Mouse (Mus musculus) liver, embryonic 16.5 days (tissue): ENCODE data around the gene Midn. TPM values are rescaled to one million over a fixed set of nuclear protein-coding genes. Genes with fewer than 3 reads are reported as not detected.

ENCODE experiments used
- ATAC-seq: fragments of 200-750 bp; cut with Nextera tagmentation; 2 replicates; pipeline ENCODE4 v1.8.0; 2017; ENCODE audit warnings: low read depth, mild to moderate bottlenecking, moderate number of reproducible peaks, moderate library complexity
- H3K27ac ChIP-seq: fragments of 300-500 bp; sonication (generic); 2 replicates; pipeline ENCODE4 v1.5.1; 2014; ENCODE audit warnings: mild to moderate bottlenecking, low read length
- H3K27me3 ChIP-seq: fragments of 300-500 bp; sonication (generic); 2 replicates; pipeline ENCODE4 v1.6.1; 2014; ENCODE audit warnings: low read depth, low read length, mixed read lengths; ENCODE audit not compliant: control insufficient read depth, insufficient read depth
- H3K36me3 ChIP-seq: fragments of 300-500 bp; sonication (generic); 2 replicates; pipeline ENCODE4 v1.6.1; 2014; ENCODE audit warnings: mild to moderate bottlenecking; ENCODE audit not compliant: control insufficient read depth, insufficient read depth
- H3K4me1 ChIP-seq: fragments of 300-500 bp; sonication (generic); 2 replicates; pipeline ENCODE4 v1.6.1; 2014; ENCODE audit warnings: low read depth, low read length, mixed read lengths; ENCODE audit not compliant: control insufficient read depth
- H3K4me2 ChIP-seq: fragments of 300-500 bp; sonication (generic); 2 replicates; pipeline ENCODE4 v1.6.1; 2014; ENCODE audit warnings: low read depth, low read length, mixed read lengths
- H3K4me3 ChIP-seq: fragments of 300-500 bp; sonication (generic); 2 replicates; pipeline ENCODE4 v1.5.1; 2014; ENCODE audit warnings: low read depth, mild to moderate bottlenecking, low read length
- H3K9ac ChIP-seq: fragments of 300-500 bp; sonication (generic); 2 replicates; pipeline ENCODE4 v1.6.1; 2014; ENCODE audit warnings: low read depth, low read length
- H3K9me3 ChIP-seq: fragments of 300-500 bp; sonication (generic); replicated peaks from 2 replicates; pipeline ENCODE4 v1.6.1; 2016; ENCODE audit warnings: low read length; ENCODE audit not compliant: control insufficient read depth
- WGBS: fragments of 180-500 bp; shearing (Covaris S2); extraction: QIAGEN DNeasy Blood & Tissue Kit; methylation state at CpG from one replicate; pipeline ENCODE4 v1.1.7; 2014; ENCODE audit not compliant: insufficient replicate concordance; 5-methylcytosine and 5-hydroxymethylcytosine counted together
- polyA plus RNA-seq: library from polyadenylated mRNA; unstranded; fragments of >200 nt; fragmentation: Nextera tagmentation; extraction: Ambion mirVana; gene quantifications from 2 replicates; pipeline ENCODE4 v1.2.1, GENCODE M21; 2015

The Midn gene
- polyA plus RNA-seq, 1 experiment from 2014 or later = 2.6 TPM

DNA sequence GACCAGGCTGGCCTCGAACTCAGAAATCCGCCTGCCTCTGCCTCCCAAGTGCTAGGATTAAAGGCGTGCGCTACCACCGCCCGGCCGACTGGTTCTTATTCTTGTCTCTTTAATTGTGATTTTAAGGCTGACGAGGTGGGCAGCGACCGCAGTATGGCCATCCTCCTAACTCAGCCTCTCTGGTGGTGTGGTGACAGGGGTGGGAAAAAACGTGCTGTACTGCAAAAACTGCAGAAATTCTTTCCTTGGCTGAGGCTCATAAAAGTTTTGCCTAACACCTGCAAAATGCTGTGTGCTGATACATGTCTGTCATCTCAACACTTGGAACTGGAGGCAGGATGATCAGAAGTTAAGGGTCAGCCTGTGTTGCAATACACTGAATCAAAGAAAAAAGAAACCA, 25.3 kb downstream of the Midn start:
- Histone ChIP-seq H3K4me3 (peak overlapping the region; percentile 84), H3K4me1 (peaks cover 30% of the 10 kb centered on the region), H3K9ac (peak overlapping the region; percentile 72), H3K9me3 (no peaks in the 10 kb centered on the region; the same call in 1 of the 2 replicates), H3K27me3 (peaks cover 8% of the 10 kb centered on the region), H3K36me3 (peaks cover 26% of the 10 kb centered on the region), H3K27ac (peak overlapping the region; percentile 90), H3K4me2 (peak overlapping the region; percentile 83)
- ATAC-seq = no peak
- 2% methylated on average over 11 of the region's 11 CpGs for WGBS

DNA sequence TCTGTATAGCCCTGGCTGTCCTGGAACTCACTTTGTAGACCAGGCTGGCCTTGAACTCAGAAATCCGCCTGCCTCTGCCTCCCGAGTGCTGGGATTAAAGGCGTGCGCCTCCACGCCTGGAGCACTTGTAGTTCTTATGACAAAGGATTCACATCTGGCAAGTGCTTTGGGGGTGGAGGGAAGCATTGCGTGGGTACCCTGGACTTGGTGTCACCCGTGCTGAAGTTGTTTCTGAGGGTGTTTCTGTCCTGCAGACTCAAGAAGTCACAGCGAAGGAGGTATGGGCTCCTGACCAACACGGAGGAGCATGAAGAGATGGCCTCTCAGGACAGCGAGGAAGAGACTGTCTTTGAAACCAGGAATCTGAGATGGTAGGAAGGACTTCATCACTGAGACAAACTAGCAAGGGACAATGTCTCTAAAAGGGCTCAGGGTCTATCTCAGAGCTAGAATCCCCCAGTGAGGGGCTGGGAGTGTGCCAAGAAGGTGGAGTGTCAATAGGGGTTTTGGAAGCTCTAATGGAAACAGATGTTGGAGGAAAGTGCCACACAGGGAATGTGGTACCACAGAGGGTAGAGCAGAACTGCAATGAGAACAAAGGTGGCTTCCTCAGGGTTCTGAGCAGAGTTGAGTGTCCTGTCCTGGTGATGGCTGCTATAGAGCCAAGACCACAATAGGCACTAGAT, 26.0 kb downstream of the Midn start:
- Histone ChIP-seq H3K4me3 (no peak overlapping the region), H3K9ac (no peak overlapping the region), H3K27ac (no peak overlapping the region; the same call in 1 of the 2 replicates), H3K4me1 (peaks cover 23% of the 10 kb centered on the region), H3K27me3 (peaks cover 15% of the 10 kb centered on the region), H3K4me2 (no peak overlapping the region), H3K36me3 (peaks cover 26% of the 10 kb centered on the region), H3K9me3 (no peaks in the 10 kb centered on the region; the same call in 1 of the 2 replicates)
- no peak for ATAC-seq
- WGBS = 76% methylated on average over 10 of the region's 10 CpGs

DNA sequence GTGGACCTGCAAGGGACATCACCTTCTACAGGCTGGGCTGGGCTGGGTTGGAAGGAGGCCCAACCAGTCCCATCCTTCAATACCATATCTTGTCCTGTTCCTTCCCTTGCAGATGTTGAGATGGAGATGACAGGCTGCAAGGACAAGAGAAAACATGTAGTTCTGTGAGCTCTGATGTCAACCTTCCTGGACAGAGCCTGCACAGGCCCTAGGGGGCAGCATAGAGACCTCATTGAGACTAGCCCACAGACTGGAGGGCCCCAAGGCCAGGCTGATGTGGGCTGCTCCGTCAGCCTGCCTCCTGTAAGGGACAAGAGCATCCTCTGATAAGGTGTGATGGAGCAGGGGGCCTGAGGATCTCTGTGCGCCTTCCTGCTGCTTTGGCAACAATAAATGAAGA, 26.6 kb downstream of the Midn start:
- Histone ChIP-seq H3K27me3 (peaks cover 21% of the 10 kb centered on the region), H3K27ac (no peak overlapping the region)
- WGBS = 29% methylated on average over 2 of the region's 2 CpGs

DNA sequence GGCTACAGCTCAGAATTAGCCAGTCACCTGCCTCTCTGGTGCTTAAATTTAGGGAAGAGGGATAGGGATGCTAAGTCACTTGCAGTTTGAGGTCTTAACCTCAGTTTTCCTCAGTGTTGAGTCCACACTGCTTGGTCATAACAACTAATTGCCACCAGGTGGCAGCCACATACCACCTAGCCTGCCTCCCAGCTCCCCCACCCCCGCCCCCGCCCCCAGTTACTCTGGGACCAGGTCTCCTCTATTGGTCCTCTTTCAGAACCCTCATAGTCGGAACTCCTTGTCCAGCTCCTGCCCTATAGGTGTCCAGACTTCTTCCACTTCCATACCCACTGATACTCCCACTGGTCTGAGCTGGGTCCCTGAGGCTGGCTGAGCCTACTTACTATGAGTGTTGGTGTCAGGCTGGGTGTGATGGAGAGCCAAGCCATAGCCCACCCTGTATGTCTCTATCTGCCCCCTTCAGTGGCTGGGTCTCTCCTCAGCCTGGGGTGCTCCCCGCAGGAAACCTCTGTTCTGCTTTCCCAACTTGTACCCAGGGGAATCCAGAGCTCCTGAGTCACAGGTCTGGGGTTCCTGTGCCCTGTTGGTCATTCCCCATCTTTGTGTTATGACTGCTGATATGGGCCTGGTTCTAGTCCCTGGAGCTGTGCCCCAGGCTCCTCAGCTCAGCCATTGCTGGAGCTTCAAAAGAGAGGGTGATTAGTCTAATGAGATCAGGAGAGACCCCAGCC, 27.6 kb downstream of the Midn start:
- no peaks in the 10 kb centered on the region; the same call in 1 of the 2 replicates for H3K9me3 ChIP-seq
- ATAC-seq = no peak
- H3K4me3 ChIP-seq = no peak overlapping the region
- no peak overlapping the region for H3K9ac ChIP-seq
- no peak overlapping the region for H3K4me2 ChIP-seq
- H3K4me1 ChIP-seq = peaks cover 27% of the 10 kb centered on the region
- 26% methylated on average over 4 of the region's 4 CpGs for WGBS
- peaks cover 31% of the 10 kb centered on the region for H3K27me3 ChIP-seq
- peaks cover 15% of the 10 kb centered on the region for H3K36me3 ChIP-seq
- no peak overlapping the region for H3K27ac ChIP-seq

More for the DNA sequence above, 26.6 kb downstream of the Midn start:
- Histone ChIP-seq H3K36me3 (peaks cover 25% of the 10 kb centered on the region), H3K4me3 (no peak overlapping the region), H3K4me2 (no peak overlapping the region), H3K4me1 (peaks cover 25% of the 10 kb centered on the region), H3K9ac (no peak overlapping the region), H3K9me3 (no peaks in the 10 kb centered on the region; the same call in 1 of the 2 replicates)
- no peak for ATAC-seq

DNA sequence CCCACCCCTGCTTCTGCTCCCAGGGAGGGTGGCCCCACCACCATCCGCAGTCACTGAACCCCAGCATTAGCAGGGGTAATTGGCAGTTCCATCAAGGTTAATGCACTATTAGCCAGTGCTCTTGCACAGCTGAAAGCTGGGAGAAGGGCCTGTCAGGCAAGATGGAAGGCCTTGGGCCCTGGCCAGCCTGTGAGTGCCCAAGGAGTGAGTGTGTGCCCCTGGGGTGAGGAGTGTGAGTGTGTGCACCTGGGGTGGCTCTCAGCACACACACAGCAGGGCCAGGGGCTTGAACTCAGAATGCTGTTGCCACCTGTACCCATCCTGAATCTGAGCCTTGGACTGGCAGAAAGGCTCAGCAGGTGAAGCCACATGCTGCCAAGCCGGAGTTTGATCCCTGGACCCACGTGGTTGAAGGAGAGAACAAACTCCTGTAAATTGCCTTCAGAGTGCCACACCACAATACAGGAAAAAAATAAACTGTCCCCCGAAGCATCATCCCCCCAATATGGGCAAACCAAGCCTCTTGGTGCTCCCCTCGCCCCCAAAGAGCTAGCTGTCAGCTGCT, 28.3 kb downstream of the Midn start:
- H3K4me3 ChIP-seq = no peak overlapping the region
- H3K27ac ChIP-seq = no peak overlapping the region
- H3K4me2 ChIP-seq = no peak overlapping the region
- H3K9me3 ChIP-seq = no peaks in the 10 kb centered on the region; the same call in 1 of the 2 replicates
- H3K9ac ChIP-seq = no peak overlapping the region
- peaks cover 27% of the 10 kb centered on the region for H3K4me1 ChIP-seq
- peaks cover 36% of the 10 kb centered on the region for H3K27me3 ChIP-seq
- WGBS = 65% methylated on average over 5 of the region's 5 CpGs
- H3K36me3 ChIP-seq = peaks cover 9% of the 10 kb centered on the region
- ATAC-seq = no peak

DNA sequence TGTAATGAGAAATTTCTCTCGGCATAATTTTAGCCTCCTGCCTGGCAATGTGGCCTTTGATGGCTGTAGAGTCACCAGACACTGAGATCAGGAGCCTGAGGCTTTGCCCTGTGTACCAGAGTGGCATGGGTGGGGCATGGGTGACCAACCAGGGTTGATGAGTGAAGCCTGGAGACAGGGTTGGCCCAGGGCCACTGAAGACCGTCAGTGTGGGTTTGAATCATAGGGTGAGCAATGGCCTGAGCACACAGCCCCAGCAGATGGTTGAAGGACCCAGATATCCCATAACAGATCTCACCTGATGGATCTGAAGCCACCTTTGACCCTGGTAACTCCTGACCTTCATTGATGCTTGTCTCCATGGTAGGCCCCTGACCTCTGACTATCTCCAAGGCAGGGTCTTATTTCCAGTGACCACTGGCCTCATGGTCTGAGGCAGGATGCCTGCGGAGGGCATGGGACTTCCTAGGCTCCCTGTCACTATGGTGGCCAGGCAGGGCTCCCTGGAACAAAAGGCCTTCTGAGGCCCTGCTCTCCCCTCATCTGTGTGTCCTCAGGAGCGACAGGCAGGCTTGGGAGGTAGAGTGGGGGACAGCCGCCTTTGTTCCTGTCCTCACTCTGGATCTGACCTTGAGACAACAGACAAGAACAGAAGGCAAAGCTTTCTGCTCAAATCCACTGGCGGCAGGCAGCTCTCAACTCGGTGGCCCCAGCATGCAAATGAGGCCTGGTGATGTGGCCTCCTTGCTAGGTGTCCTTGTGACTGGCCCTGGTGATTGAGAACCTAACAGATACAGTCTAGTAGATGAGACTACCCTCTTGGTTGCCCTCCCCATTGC, 29.6 kb downstream of the Midn start:
- no peak overlapping the region for H3K27ac ChIP-seq
- WGBS = 64% methylated on average over 7 of the region's 7 CpGs
- no peak overlapping the region for H3K9ac ChIP-seq
- peaks cover 36% of the 10 kb centered on the region for H3K27me3 ChIP-seq
- no peak overlapping the region for H3K4me3 ChIP-seq
- no peaks in the 10 kb centered on the region for H3K9me3 ChIP-seq
- no peak overlapping the region for H3K4me2 ChIP-seq
- no peaks in the 10 kb centered on the region for H3K36me3 ChIP-seq
- ATAC-seq = no peak
- peaks cover 19% of the 10 kb centered on the region for H3K4me1 ChIP-seq

DNA sequence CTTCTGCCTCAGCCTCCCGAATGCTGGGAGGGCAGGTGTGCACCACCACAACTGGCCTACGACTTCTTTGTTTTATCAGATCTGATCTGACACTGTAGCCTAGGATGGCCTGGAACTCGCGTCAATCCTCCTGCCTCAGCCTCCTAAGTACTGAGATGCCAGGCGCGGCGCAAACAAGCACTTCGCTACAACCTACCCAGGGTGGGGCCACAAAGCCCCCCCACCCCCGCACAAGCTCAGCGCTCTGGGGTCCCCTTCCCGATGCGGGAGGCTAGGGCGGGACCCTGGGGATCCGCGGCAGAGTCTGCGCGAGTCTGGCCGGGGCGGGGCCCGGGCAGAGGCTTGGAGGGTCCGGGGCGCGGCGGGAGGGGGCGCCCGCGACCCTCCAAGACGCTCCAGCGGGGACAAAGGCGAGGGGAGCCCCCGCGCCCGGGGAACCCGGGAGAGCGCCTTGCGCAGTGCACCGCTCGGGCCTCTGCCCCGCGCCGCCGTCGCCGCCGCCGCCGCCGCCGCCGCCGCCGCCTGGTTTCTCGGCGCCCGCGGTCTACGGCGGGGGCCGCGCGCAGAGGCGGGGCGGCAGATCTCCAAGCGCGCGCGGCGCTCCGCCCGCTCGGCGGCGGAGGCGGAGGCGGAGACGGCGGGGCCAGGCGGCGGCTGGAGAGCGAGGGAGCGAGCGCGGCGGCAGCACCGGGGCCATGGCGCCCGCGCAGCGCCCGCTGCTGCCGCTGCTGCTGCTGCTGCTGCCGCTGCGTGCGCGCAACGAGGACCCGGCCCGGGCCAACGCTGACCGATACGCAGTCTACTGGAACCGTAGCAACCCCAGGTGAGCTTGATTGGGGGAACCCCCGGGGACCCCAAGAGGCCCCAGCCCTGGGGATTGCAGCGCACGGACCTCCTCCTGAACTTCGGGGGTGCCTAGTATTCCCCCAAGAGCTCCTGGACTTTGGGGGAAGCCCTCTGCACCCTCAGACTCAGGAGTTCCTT, 31.3 kb downstream of the Midn start, which contains the start of gene Efna2:
Gene Efna2 (plus strand): TSS at position 415 of the 984 bp plus-strand sequence.
- Histone ChIP-seq H3K4me2 (peak within 1 kb of the TSS; percentile 66), H3K4me3 (peak within 1 kb of the TSS; percentile 54), H3K27me3 (peaks cover 36% of the 10 kb centered on the region), H3K9me3 (no peaks in the 10 kb centered on the region), H3K36me3 (no peaks in the 10 kb centered on the region), H3K9ac (peak within 1 kb of the TSS; percentile 38; the same call in 1 of the 2 replicates), H3K27ac (no peak within 1 kb of the TSS), H3K4me1 (peaks cover 13% of the 10 kb centered on the region)
- WGBS = 2% methylated on average over 75 of the region's 106 CpGs
- ATAC-seq = 0 out of 2 replicates have a peak, but pooled peaks have one; percentile 7

DNA sequence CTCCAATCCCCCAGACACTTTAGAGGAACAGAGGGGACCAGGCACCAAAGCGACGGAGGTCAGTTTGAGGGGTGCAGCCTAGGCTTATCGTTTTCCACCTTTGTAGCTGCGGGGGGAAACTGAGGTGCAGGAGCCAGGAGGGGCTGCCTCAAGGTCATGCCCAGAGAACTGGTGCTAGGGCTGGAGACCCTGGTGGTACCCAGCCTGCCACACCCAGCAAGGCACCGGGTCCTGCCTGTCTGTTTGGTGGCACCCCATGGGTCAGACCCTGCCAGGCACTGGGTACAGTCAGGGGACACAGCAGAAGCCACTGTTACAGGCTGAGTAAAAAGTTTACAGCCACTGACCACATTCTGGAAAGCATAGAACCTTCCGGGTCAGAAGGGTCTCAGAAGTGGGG, 32.2 kb downstream of the Midn start:
- Histone ChIP-seq H3K27me3 (peaks cover 41% of the 10 kb centered on the region), H3K9me3 (no peaks in the 10 kb centered on the region), H3K27ac (no peak overlapping the region), H3K4me2 (no peak overlapping the region), H3K4me1 (peaks cover 8% of the 10 kb centered on the region), H3K36me3 (no peaks in the 10 kb centered on the region), H3K9ac (no peak overlapping the region), H3K4me3 (no peak overlapping the region)
- no peak for ATAC-seq
- WGBS = 49% methylated on average over 6 of the region's 6 CpGs
